8 mouse cellular contexts compared by ENCODE assay signal in the genomic region with DNA sequence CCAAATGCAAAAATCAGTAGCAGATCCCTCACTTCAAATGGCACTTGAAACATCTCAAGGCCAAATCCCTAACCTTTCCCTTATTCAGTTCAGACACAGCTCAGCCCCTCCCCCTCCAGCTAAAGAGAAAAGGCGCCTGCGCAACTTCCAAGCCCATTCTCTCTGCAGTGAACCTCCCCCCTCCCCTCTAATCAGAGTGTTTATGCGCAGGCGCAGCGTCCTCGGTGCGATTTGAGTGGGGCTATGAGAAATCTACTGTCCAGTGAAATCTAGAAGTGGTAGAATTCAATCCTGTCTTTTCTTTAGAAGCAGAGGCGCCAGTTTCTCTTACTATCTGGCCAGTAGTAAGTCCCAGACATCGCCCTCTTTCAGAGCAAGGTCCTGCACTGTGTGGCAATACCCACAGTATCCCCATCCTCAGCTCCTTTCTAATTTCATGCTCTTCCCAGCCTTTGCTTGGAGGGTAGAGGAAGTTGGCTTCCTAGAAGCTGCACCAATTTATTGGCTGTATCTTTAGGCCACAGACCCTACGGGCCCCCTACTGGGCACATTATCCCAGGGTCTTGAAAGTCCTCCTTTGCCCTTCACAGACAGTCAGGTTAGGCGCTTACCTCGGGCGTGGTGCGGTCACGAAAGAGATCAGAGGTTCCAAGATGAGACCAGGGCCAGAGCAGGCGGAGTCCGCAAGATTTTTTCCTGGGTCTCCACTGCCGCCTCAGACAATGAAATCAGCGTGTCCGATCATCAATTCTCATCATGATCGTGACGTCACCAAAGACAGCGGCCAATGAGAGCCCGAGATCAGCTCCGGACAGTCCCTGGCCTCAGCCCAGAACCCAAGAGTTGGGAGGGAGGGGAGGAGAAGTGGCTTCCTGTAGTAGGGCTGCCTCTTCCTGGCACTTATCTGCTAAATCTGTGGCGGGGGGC. TPM values are rescaled to one million over a fixed set of nuclear protein-coding genes. Genes with fewer than 3 reads are reported as not detected.
DNase-seq lines count a peak whose midpoint lies in the region; ATAC-seq lines count a peak whose summit lies in the region.

A gene (minus strand): TSS at position 724 of the 927 bp plus-strand sequence.

- no peaks in the 10 kb centered on the region for H3K9me3 ChIP-seq in embryonic facial prominence, embryonic 15.5 days (replicated peaks)
- no peaks in the 10 kb centered on the region for H3K9me3 ChIP-seq in limb, embryonic 10.5 days (replicated peaks)
- H3K9me3 ChIP-seq in midbrain, embryonic 13.5 days = no peaks in the 10 kb centered on the region
- H3K9me3 ChIP-seq in stomach, embryonic 16.5 days (replicated peaks; ENCODE audit: control insufficient read depth, low read length) = no peaks in the 10 kb centered on the region

- no peak within 1 kb of the TSS for H3K27ac ChIP-seq in embryonic facial prominence, embryonic 15.5 days (replicated peaks)
- peak within 1 kb of the TSS; percentile 83 for H3K27ac ChIP-seq in limb, embryonic 10.5 days
- H3K27ac ChIP-seq in midbrain, embryonic 13.5 days = peak within 1 kb of the TSS; percentile 80
- H3K27ac ChIP-seq in stomach, embryonic 16.5 days (ENCODE audit: low read length) = peak within 1 kb of the TSS; percentile 22

- peak within 1 kb of the TSS; percentile 55 for H3K4me2 ChIP-seq in embryonic facial prominence, embryonic 15.5 days (replicated peaks)
- peak within 1 kb of the TSS; percentile 51 for H3K4me2 ChIP-seq in midbrain, embryonic 13.5 days (replicated peaks)
- H3K4me2 ChIP-seq in stomach, embryonic 16.5 days (ENCODE audit: low read depth, low read length) = peak within 1 kb of the TSS; percentile 43

- H3K9ac ChIP-seq in embryonic facial prominence, embryonic 15.5 days = 0 out of 2 replicates have a peak within 1 kb of the TSS, but pooled peaks have one; percentile 15
- H3K9ac ChIP-seq in midbrain, embryonic 13.5 days (replicated peaks) = peak within 1 kb of the TSS; percentile 67
- H3K9ac ChIP-seq in stomach, embryonic 16.5 days (ENCODE audit: low read length) = peak within 1 kb of the TSS; percentile 43

- peak; percentile 57; the same call in 1 of the 2 replicates for ATAC-seq in embryonic facial prominence, embryonic 15.5 days (ENCODE audit: insufficient number of reproducible peaks, low FRiP score, low TSS enrichment, low read depth)
- peak; percentile 96 for ATAC-seq in midbrain, embryonic 13.5 days
- ATAC-seq in stomach, embryonic 16.5 days (ENCODE audit: insufficient read depth, low FRiP score) = peak; percentile 74

- no peaks in the 10 kb centered on the region for H3K4me1 ChIP-seq in embryonic facial prominence, embryonic 15.5 days
- no peaks in the 10 kb centered on the region for H3K4me1 ChIP-seq in limb, embryonic 10.5 days
- H3K4me1 ChIP-seq in midbrain, embryonic 13.5 days (replicated peaks) = no peaks in the 10 kb centered on the region
- H3K4me1 ChIP-seq in stomach, embryonic 16.5 days (ENCODE audit: control insufficient read depth, insufficient read depth, low read length) = no peaks in the 10 kb centered on the region

- H3K27me3 ChIP-seq in embryonic facial prominence, embryonic 15.5 days = no peaks in the 10 kb centered on the region
- no peaks in the 10 kb centered on the region for H3K27me3 ChIP-seq in limb, embryonic 10.5 days (ENCODE audit: low read depth, poor library complexity, severe bottlenecking)
- no peaks in the 10 kb centered on the region for H3K27me3 ChIP-seq in midbrain, embryonic 13.5 days
- no peaks in the 10 kb centered on the region for H3K27me3 ChIP-seq in stomach, embryonic 16.5 days (ENCODE audit: control insufficient read depth, insufficient read depth, low read length)

- WGBS in embryonic facial prominence, embryonic 15.5 days = 14% methylated on average over 26 of the region's 26 CpGs
- 14% methylated on average over 26 of the region's 26 CpGs for WGBS in limb, embryonic 10.5 days
- 26% methylated on average over 26 of the region's 26 CpGs for WGBS in midbrain, embryonic 13.5 days
- 11% methylated on average over 26 of the region's 26 CpGs for WGBS in stomach, embryonic 16.5 days

- DNase-seq in spleen, postnatal 36 days (ENCODE audit: low spot score in 2 of 2) = peak; percentile 1
- no peak for DNase-seq in spleen, postnatal 14 days (ENCODE audit: low spot score in 2 of 2)
- DNase-seq in heart, adult 9 months (ENCODE audit: low spot score in 2 of 2) = peak; percentile 22 to 26
- peak; percentile 14 to 18 for DNase-seq in kidney, adult 8-10 months
- peak; percentile 66 for DNase-seq in limb, embryonic 10.5 days (ENCODE audit: low spot score)

- H3K4me3 ChIP-seq in embryonic facial prominence, embryonic 15.5 days (replicated peaks) = peak within 1 kb of the TSS; percentile 47
- H3K4me3 ChIP-seq in limb, embryonic 10.5 days = peak within 1 kb of the TSS; percentile 59
- peak within 1 kb of the TSS; percentile 54 for H3K4me3 ChIP-seq in midbrain, embryonic 13.5 days (replicated peaks)
- peak within 1 kb of the TSS; percentile 54 for H3K4me3 ChIP-seq in stomach, embryonic 16.5 days (replicated peaks; ENCODE audit: low read length)

- no peaks in the 10 kb centered on the region for H3K36me3 ChIP-seq in embryonic facial prominence, embryonic 15.5 days
- H3K36me3 ChIP-seq in limb, embryonic 10.5 days = no peaks in the 10 kb centered on the region
- H3K36me3 ChIP-seq in midbrain, embryonic 13.5 days = no peaks in the 10 kb centered on the region
- H3K36me3 ChIP-seq in stomach, embryonic 16.5 days (ENCODE audit: control insufficient read depth, insufficient read depth, low read length) = no peaks in the 10 kb centered on the region

RNA-seq across cellular contexts. Expression of the gene that starts here (rescaled TPM):
- 0.51 TPM in 2 replicates for polyA plus RNA-seq in embryonic facial prominence, embryonic 15.5 days (2015; fragmentation: Nextera tagmentation; extraction: Ambion mirVana)
- 1.7 and 1.9 TPM in 2 replicates for polyA plus RNA-seq in limb, embryonic 10.5 days (2016; fragmentation: Nextera tagmentation; extraction: Ambion mirVana)
- 2.1 TPM in 2 replicates for polyA plus RNA-seq in midbrain, embryonic 13.5 days (2015; fragmentation: Nextera tagmentation; extraction: Ambion mirVana)
- 0.44 and 0.53 TPM in 2 replicates for polyA plus RNA-seq in stomach, embryonic 16.5 days (2015; fragmentation: Nextera tagmentation; extraction: Ambion mirVana)

Comparison
In these comparisons a context has a peak if more than half of its experiments do, and no peak if none do; other contexts are left out.
1. DNase-seq: peak in spleen, postnatal 36 days (2 of 2), heart, adult 9 months (2 of 2), kidney, adult 8-10 months (2 of 2) and limb, embryonic 10.5 days (single experiment); none in spleen, postnatal 14 days (0 of 2).
2. Peak in ATAC-seq, H3K4me3 ChIP-seq, H3K9ac ChIP-seq and H3K4me2 ChIP-seq in embryonic facial prominence, embryonic 15.5 days; RNA of the gene not detected or under 1 TPM.
3. Peak in ATAC-seq, H3K4me3 ChIP-seq, H3K27ac ChIP-seq, H3K9ac ChIP-seq and H3K4me2 ChIP-seq in stomach, embryonic 16.5 days; RNA of the gene not detected or under 1 TPM.
4. H3K9ac ChIP-seq: peak in every context shown above with its lines; median percentile 67 in midbrain, embryonic 13.5 days; 43 in stomach, embryonic 16.5 days; 15 in embryonic facial prominence, embryonic 15.5 days.
5. Peak in every context shown above with its lines, with median percentiles within 50 percentile points of each other: ATAC-seq, H3K4me2 ChIP-seq and H3K4me3 ChIP-seq.